Mouse (Mus musculus): ENCODE data around the gene Flrt2.
A peak's percentile ranks its signal among the peaks of the same experiment; 100 is the strongest.
"Not testable (repeated sequence)": the region's sequence is repeated elsewhere in the genome, so short reads cannot be mapped to it uniquely, and the experiment has no call there.

Gene Flrt2

GRCm38 (mm10) chr12:95691961-95692767 lies at the start of gene Flrt2:
TSS of gene Flrt2 (plus strand) at chr12:95692226.
- peak; percentile 5 for DNase-seq

GRCm38 (mm10) chr12:95642226-95642625 lies 49.8 kb upstream of the Flrt2 start:
- no peak for DNase-seq

- DNase-seq, result not testable (repeated sequence)
Observed at GRCm38 (mm10) chr12:95647179-95647578, 44.8 kb upstream of the Flrt2 start.

- DNase-seq, result no peak
Observed at GRCm38 (mm10) chr12:95652172-95653156, 39.6 kb upstream of the Flrt2 start.

- no peak for DNase-seq
Observed at GRCm38 (mm10) chr12:95656594-95656993, 35.4 kb upstream of the Flrt2 start.

- no peak for DNase-seq
Observed at GRCm38 (mm10) chr12:95667296-95667695, 24.7 kb upstream of the Flrt2 start.

- DNase-seq, result no peak
Observed at GRCm38 (mm10) chr12:95675711-95676110, 16.3 kb upstream of the Flrt2 start.

GRCm38 (mm10) chr12:95690819-95691218 lies 1.2 kb upstream of the Flrt2 start:
- peak; percentile 5 for DNase-seq

- no peak for DNase-seq
Observed at GRCm38 (mm10) chr12:95692948-95693650, 1.1 kb downstream of the Flrt2 start.

- DNase-seq, result peak; percentile 12
Observed at GRCm38 (mm10) chr12:95693651-95694471, 1.8 kb downstream of the Flrt2 start.

- no peak for DNase-seq
Observed at GRCm38 (mm10) chr12:95694507-95694906, 2.5 kb downstream of the Flrt2 start.

- DNase-seq, result peak; percentile 61
Observed at GRCm38 (mm10) chr12:95694991-95695833, 3.2 kb downstream of the Flrt2 start.

GRCm38 (mm10) chr12:95695834-95696521 lies 4.0 kb downstream of the Flrt2 start:
- no peak for DNase-seq

GRCm38 (mm10) chr12:95696522-95697025 lies 4.5 kb downstream of the Flrt2 start:
- DNase-seq, result no peak

- no peak for DNase-seq
Observed at GRCm38 (mm10) chr12:95698556-95698955, 6.5 kb downstream of the Flrt2 start.

- no peak for DNase-seq
Observed at GRCm38 (mm10) chr12:95700746-95701145, 8.7 kb downstream of the Flrt2 start.

- DNase-seq, result no peak
Observed at GRCm38 (mm10) chr12:95701580-95701979, 9.6 kb downstream of the Flrt2 start.

- DNase-seq, result no peak
Observed at GRCm38 (mm10) chr12:95705006-95705405, 13.0 kb downstream of the Flrt2 start.

- DNase-seq, result no peak
Observed at GRCm38 (mm10) chr12:95723265-95723664, 31.2 kb downstream of the Flrt2 start.

GRCm38 (mm10) chr12:95734075-95734474 lies 42.0 kb downstream of the Flrt2 start:
- DNase-seq, result no peak

Data from liver (tissue).